Mouse (Mus musculus) thymus, adult 2 months (tissue): ENCODE measurements around the gene Rbm33. TPM values are rescaled to one million over a fixed set of nuclear protein-coding genes. Genes with fewer than 3 reads are reported as not detected.

Experiments used
- DNase-seq: peaks from one replicate; pipeline ENCODE4 v3.0.0; 2021
- H3K27ac ChIP-seq: fragments of 200-500 bp; 2 replicates; pipeline ENCODE4 v1.5.1; 2012; ENCODE audit warnings: low read length, control low read depth; ENCODE audit not compliant: control insufficient read depth, insufficient read depth
- H3K27me3 ChIP-seq: fragments of 200-500 bp; 2 replicates; pipeline ENCODE4 v1.6.1; 2012; ENCODE audit warnings: mild to moderate bottlenecking, low read length, moderate library complexity, mixed read lengths; ENCODE audit not compliant: control insufficient read depth, insufficient read depth
- H3K36me3 ChIP-seq: fragments of 200-500 bp; 2 replicates; pipeline ENCODE4 v1.6.1; 2012; ENCODE audit warnings: mild to moderate bottlenecking, low read length, moderate library complexity; ENCODE audit not compliant: control insufficient read depth, insufficient read depth
- H3K4me1 ChIP-seq: fragments of 200-500 bp; replicated peaks from 2 replicates; pipeline ENCODE4 v1.6.1; 2012; ENCODE audit warnings: low read length; ENCODE audit not compliant: control insufficient read depth, insufficient read depth
- H3K4me3 ChIP-seq: fragments of 200-500 bp; 2 replicates; pipeline ENCODE4 v1.5.1; 2012; ENCODE audit warnings: mild to moderate bottlenecking, low read length, control low read depth, moderate library complexity; ENCODE audit not compliant: control insufficient read depth, insufficient read depth
- CTCF ChIP-seq: fragments of 200-500 bp; IDR thresholded peaks from 2 replicates; pipeline ENCODE4 v1.5.1; 2012; ENCODE audit warnings: mild to moderate bottlenecking, control low read depth, low read length, moderate library complexity, borderline replicate concordance; ENCODE audit not compliant: control insufficient read depth, poor library complexity, insufficient read depth; ENCODE audit errors: extremely low read depth
- POLR2A ChIP-seq: fragments of 200-500 bp; IDR thresholded peaks from 2 replicates; pipeline ENCODE4 v1.6.1; 2012; ENCODE audit warnings: mild to moderate bottlenecking, low read length, control low read depth, moderate library complexity; ENCODE audit not compliant: control insufficient read depth, poor library complexity, insufficient read depth; ENCODE audit errors: extremely low read depth
- WGBS: fragments of 180-500 bp; shearing (Covaris S2); methylation state at CpG from one replicate; pipeline ENCODE4 v1.1.7; 2018; 5-methylcytosine and 5-hydroxymethylcytosine counted together
- polyA plus RNA-seq: library from polyadenylated mRNA; depleted of rRNA; stranded (reverse); fragments of >200 nt; gene quantifications from 2 replicates; pipeline ENCODE4 v1.2.3, GENCODE M21; 2012

Gene Rbm33
- polyA plus RNA-seq, 1 experiment = 80.9 TPM

DNA sequence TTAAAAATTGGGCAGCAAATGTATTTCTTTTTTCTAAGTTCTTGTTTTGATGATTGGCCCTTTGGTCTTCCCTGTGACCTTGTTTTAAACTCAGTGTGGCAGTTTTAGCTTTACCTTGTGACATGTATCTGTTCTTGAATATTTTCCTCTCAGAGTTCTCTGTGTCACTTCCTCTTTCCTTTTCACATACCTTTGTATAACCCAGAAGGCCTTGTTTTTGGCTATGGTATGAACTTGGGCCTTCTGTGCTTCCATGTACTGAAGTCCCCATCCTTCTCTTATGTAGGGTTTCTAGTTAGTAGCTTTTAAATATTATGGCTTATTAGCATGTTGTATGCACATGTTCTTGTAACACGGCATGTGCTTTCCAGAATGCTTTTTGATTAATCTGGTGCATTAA is 4.8 kb downstream of the Rbm33 start:
- WGBS = 100% methylated on average over 1 of the region's 1 CpGs
- DNase-seq = no peak
- no peak overlapping the region for H3K27ac ChIP-seq

DNA sequence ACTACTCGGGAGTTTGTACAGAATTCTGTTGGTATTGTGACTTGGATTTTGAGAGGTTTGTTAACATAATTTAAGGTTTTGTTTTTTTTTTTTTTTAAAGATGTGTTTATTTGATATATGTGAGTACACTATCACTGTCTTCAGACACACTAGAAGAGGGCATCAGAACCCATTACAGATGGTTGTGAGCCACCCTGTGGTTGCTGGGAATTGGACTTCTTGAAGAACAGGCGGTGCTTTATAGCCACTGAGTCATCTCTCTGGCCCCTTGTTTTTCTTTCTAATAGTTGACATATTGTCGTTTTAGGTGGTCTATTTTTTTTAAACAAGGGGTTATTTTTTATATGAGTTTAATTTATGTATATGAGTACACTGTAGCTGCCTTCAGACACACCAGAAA is 5.3 kb downstream of the Rbm33 start:
- WGBS = 97% methylated on average over 3 of the region's 3 CpGs
- no peak for TF ChIP-seq POLR2A
- TF ChIP-seq CTCF = no peak
- peaks cover 6% of the 10 kb centered on the region for H3K4me1 ChIP-seq
- no peak for DNase-seq
- H3K27me3 ChIP-seq = no peaks in the 10 kb centered on the region
- no peaks in the 10 kb centered on the region for H3K36me3 ChIP-seq
- H3K27ac ChIP-seq = no peak overlapping the region
- H3K4me3 ChIP-seq = no peak overlapping the region

More for the DNA sequence above, 4.8 kb downstream of the Rbm33 start:
- no peak overlapping the region for H3K4me3 ChIP-seq
- no peaks in the 10 kb centered on the region for H3K36me3 ChIP-seq
- no peak for TF ChIP-seq CTCF
- TF ChIP-seq POLR2A = no peak
- peaks cover 6% of the 10 kb centered on the region for H3K4me1 ChIP-seq
- no peaks in the 10 kb centered on the region for H3K27me3 ChIP-seq

DNA sequence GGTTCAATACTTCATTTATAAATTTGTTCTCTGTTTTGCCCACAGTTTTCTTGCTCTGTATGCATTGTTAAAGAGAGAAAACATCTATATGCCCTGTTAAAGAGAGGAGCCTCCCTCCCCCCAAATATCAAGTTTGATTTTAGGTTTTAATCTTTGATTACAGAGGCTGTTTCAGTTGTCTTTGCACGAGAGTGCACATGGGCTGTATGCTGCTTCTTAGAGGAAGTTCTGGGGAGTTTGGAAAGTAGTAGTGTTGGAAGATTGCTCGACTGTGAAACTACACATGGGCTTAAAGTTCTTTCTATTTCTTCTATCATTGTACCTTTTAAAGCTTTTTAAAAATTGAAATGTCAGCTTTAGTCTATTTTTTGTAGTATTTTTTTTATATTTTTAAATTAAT is 6.9 kb downstream of the Rbm33 start:
- no peak for DNase-seq
- Histone ChIP-seq H3K27me3 (no peaks in the 10 kb centered on the region), H3K4me3 (no peak overlapping the region), H3K27ac (no peak overlapping the region), H3K36me3 (no peaks in the 10 kb centered on the region), H3K4me1 (peaks cover 2% of the 10 kb centered on the region)
- 50% methylated on average over 2 of the region's 2 CpGs for WGBS
- TF ChIP-seq CTCF = no peak

DNA sequence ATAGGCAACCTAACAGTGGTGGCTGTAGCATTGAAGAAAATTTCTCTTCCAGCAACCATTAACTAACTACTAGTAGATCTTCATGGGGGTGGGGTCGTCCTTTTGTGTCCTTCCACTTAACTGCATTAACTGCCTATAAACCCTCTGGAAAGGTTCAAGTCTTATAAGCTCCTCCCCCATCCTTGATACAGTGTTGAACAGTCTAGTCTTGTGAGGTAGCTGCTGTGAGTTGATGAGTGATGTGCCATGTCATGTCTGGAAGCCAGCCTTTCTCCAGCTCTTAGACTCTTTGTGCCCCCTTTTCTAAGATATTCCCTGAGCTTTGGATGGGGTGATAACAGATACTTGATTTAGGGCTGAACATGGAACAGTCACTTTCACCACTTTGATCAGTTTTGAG is 7.5 kb downstream of the Rbm33 start:
- H3K4me3 ChIP-seq = no peak overlapping the region
- H3K27me3 ChIP-seq = no peaks in the 10 kb centered on the region
- no peak for DNase-seq
- 92% methylated on average over 1 of the region's 1 CpGs for WGBS
- TF ChIP-seq POLR2A (no peak), CTCF (no peak)
- H3K27ac ChIP-seq = no peak overlapping the region
- H3K4me1 ChIP-seq = peaks cover 2% of the 10 kb centered on the region; the same call in 1 of the 2 replicates
- H3K36me3 ChIP-seq = no peaks in the 10 kb centered on the region

DNA sequence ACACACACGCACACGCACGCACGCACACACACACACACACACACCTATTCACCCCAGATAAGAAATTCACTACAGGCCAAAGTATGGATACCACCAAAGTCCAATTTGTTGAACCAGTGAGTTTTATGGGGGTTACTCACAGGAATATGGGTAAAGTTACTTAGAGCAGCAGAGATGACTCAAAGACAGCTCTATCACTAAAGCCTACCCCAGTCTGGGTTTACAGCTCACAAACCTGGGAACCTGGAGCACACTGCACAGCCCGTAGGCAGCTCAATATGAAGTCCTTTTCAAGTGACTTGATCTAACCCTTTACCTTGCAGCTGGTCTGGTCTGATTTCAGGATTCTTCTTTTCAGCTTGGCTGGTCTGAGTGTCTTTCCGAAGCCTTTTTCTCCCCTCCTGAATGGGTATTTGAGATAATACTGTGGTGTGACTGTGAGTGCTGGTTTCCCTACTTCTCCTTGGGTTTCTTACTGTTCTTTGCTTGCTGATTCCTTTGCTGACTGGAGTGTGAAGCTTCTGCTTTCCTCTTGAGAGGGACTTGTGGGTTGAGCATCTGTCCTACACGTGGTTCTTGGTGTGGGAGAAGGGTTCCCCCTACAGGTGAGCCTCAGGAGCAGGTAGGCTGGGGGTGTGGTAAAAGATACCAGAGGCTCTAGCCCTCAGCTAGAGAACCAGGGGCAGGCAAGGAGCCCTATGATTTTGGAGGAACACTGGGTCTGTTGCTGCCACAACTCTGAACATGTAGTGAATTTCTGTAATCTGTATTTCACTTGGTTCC is 12.3 kb downstream of the Rbm33 start:
- no peak overlapping the region for H3K27ac ChIP-seq
- TF ChIP-seq CTCF (0 out of 2 replicates have a peak, but pooled peaks have one; percentile 50), POLR2A (no peak)
- H3K36me3 ChIP-seq = peaks cover 21% of the 10 kb centered on the region
- H3K4me1 ChIP-seq = 0 out of 2 replicates have a peak, but pooled peaks cover 2% of the 10 kb centered on the region
- no peak overlapping the region for H3K4me3 ChIP-seq
- peak; percentile 64 for DNase-seq
- no peaks in the 10 kb centered on the region for H3K27me3 ChIP-seq
- 75% methylated on average over 7 of the region's 7 CpGs for WGBS

DNA sequence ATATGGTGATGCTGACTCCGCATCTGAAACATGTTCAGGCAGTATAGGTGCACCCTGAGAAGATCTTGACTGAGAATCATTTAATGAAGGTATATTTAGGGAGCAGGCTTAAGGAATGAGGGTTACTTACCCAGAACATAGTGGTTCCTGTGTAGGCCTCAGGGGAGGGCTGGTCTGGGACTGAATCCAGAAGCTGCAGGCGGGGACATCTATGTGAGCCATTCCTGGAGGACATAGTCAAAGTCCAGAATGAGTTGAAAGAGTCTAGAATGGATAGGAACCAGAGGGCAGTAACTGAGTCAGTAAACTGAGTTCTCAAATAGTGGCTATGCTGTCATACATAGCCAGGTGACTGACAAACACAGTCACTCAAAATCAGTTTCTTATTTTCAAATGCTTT is 16.8 kb downstream of the Rbm33 start:
- Histone ChIP-seq H3K27me3 (no peaks in the 10 kb centered on the region), H3K27ac (no peak overlapping the region), H3K36me3 (peaks cover 44% of the 10 kb centered on the region), H3K4me3 (no peak overlapping the region), H3K4me1 (no peaks in the 10 kb centered on the region)
- WGBS = 95% methylated on average over 2 of the region's 2 CpGs
- TF ChIP-seq CTCF (no peak), POLR2A (no peak)
- no peak for DNase-seq

DNA sequence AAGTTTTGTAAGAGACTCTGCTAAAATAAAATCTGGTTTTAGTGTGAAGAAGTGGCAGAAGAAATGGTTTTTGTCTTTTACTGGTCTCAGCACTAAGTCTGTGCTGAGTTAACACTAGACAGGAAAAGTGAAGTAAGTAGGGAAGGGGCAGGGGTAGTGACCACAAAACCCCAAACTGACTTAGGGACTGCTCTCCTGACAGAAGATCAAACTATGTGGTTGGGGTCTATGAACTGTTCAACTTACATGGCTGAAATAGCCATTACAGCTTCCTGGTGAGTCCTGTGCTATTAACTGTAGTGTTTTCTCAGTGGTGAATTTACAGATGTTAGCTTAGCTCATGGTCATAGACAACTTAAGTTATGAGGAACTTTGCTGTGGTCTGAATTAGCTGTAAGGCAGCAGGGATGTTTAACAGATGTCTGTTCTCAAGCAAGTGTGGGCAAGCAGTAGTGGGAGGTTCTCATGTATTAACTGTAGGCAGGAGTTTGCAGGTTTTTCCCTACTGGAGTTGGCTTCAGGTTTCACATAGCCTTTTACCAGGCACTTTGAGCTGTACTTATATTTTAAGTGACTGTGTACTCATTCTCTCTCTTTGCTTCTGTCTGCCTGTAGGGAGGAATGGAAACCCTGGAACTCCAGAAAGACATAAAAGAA is 35.1 kb downstream of the Rbm33 start:
- no peak overlapping the region for H3K4me3 ChIP-seq
- TF ChIP-seq CTCF = no peak
- no peak for TF ChIP-seq POLR2A
- no peaks in the 10 kb centered on the region for H3K4me1 ChIP-seq
- H3K27ac ChIP-seq = no peak overlapping the region
- no peaks in the 10 kb centered on the region for H3K27me3 ChIP-seq
- DNase-seq = no peak
- peaks cover 34% of the 10 kb centered on the region for H3K36me3 ChIP-seq
